ENCODE assay signal across 15 mouse cellular contexts in the genomic region with DNA sequence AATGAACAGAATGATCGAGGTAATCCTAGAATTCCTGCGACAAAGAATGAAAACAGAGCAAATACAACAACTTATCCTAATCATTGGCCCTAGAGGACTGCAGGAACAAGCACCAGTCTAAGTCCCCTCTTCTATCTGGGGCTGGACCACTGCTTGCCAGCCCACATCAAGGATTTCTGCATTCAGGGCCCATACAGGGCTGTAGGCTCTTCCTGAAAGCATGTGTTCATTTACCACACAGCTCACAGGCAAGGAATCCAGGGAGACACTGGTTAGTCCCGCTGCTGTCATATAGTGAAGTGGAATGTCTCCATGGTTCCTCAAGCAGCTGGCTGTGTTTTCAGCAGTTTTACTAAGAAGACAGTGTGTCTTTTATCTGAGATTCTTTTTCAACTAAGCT.
"Had no signal": no experiment of that assay in that cellular context is flagged by ENCODE, and none has a peak within 500 bp of the region (broad histone marks: within the 10 kb centered on the region; RNA-seq: fewer than 3 reads in every experiment).

No protein-coding gene starts in this region.

- H3K4me2 ChIP-seq: neural tube, embryonic 15.5 days; stomach, embryonic 15.5 days had no signal

- H3K4me1 ChIP-seq: neural tube, embryonic 15.5 days; stomach, embryonic 15.5 days had no signal

- H3K4me3 ChIP-seq: neural tube, embryonic 15.5 days; stomach, embryonic 15.5 days had no signal

- H3K36me3 ChIP-seq: neural tube, embryonic 15.5 days; stomach, embryonic 15.5 days had no signal

- H3K27ac ChIP-seq: neural tube, embryonic 15.5 days; stomach, embryonic 15.5 days; stomach, postnatal 0 days had no signal

- DNase-seq: retina, postnatal 1 day; right cerebral cortex, adult 18-20 months; right cerebral cortex, postnatal 14 days; right cerebral cortex, postnatal 25 days; right cerebral cortex, postnatal 4 days; spleen, adult 18-20 months; thymus, adult 18-20 months; thymus, adult 2 months; thymus, postnatal 14 days; thymus, postnatal 25 days; thymus, postnatal 36 days; thymus, postnatal 4 days had no signal

- H3K9ac ChIP-seq: neural tube, embryonic 15.5 days; stomach, embryonic 15.5 days had no signal

- H3K9me3 ChIP-seq: neural tube, embryonic 15.5 days; stomach, embryonic 15.5 days had no signal

- H3K27me3 ChIP-seq: neural tube, embryonic 15.5 days; stomach, embryonic 15.5 days had no signal
